Mouse (Mus musculus) left cerebral cortex, postnatal 25 days (tissue): Measurements from ENCODE around the gene Olfr304. TPM values are rescaled to one million over a fixed set of nuclear protein-coding genes. Genes with fewer than 3 reads are reported as not detected.
"Not testable (repeated sequence)": the region's sequence is repeated elsewhere in the genome, so short reads cannot be mapped to it uniquely, and the experiment has no call there.

ENCODE experiments used
- DNase-seq, 2 experiments: peaks; one replicate each; pipeline ENCODE4 v3.0.0; 2022; ENCODE audit warnings: low spot score in 2 of 2, mixed read lengths in 1 of 2
- intact Hi-C: fragments of 180-260 bp; cut with DNase I; formaldehyde crosslinking; loops from one replicate; pipeline ENCODE4 v1.15.1; 2025
- total RNA-seq, 2 experiments: library from RNA; stranded (reverse); gene quantifications; 2 replicates each; pipeline ENCODE4 v1.2.3; 2021

Gene Olfr304
- total RNA-seq, result not detected

GRCm38 (mm10) chr7:86386558-86386957, at the start of gene Olfr304:
Gene Olfr304, minus strand, starts transcription at chr7:86386658.
- intact Hi-C loops, result no loop called here
- DNase-seq, result no peak

DNA sequence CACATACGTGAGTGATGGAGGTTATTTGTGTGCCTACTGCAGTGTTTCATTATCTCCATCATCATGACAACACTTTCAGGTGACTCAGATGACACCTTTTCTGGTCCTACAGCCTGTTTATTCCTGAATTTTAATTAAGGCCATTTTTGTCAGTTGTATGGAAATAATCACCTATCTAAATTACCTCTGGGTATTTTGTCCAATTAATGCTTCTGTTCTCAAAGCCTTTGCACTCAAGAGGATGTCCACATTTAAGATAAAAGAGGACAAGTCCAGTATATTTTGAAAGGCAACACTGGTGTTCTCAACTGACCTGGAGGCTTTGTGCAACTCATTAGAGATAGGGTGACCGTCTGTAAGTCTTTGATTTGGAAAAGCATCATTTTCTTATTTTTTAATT, 17.1 kb upstream of the Olfr304 start, which contains the start of gene Olfr301:
Gene Olfr301, plus strand, starts transcription at position 301 of the 400 bp plus-strand sequence.
- no peak for DNase-seq
- intact Hi-C loops, result no loop called here

DNA sequence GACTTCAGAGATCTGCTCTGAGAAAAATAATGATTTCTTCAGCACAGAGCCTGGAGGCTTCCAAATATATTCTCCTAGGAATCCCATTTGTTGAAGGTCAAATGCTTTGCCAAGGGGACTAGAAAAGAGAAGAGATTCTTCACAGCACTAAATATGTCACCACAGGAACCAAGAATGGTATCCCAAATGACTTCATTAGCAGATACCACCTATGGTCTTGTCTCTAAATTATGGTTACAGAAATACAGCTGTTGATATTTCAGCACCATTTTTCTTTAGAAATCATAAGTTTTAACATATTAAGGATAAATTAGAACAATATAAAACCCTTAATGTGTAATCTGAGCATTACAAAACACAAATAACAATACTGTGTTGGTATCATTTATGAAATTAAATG, 11.2 kb upstream of the Olfr304 start, which contains the start of gene Olfr303:
Gene Olfr303, minus strand, starts transcription at position 101 of the 400 bp plus-strand sequence.
- intact Hi-C loops, result loop anchor here (10.0 kb wide), 1 partner anchor 57 kb away; the partner anchor contains the start of gene Olfr299
- no peak for DNase-seq

DNA sequence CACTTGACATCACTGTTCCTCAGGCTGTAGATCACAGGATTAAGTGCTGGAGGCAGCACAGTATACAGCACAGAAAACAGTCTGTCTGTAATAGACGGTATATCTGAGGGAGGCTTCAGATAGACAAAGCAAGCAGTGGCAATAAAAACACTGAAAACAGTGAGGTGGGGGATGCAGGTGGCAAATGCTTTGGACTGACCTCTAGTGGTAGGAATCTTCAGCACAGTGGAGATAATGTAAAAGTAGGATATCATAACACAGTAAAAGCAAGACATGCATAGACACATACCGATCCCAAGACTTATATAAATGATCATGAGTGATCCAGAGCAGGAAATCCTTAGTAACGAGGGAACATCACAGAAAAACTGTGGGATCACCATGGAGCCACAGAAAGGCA, 689 bp downstream of the Olfr304 start:
- intact Hi-C loops, result no loop called here

DNA sequence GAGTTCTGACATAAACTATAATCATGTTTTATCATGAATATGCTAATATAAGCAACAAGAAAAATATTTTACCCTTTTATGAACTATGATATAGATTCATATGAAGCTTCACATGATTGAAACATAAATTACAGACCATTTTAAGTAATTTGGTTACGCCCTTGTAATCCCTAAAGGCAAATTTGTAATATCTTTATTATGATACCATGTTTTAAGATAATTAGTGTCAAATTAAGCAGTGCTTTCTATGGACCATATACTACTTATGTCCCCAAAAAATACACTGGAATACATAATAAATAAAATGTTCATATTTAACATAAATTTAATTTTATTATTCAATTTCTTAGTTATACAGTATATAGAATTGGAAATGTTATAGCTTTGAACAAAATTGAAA, 19.6 kb downstream of the Olfr304 start, which contains the start of gene Olfr305:
Gene Olfr305, minus strand, starts transcription at position 101 of the 400 bp plus-strand sequence.
- intact Hi-C loops, result no loop called here
- DNase-seq, result no peak

More for the DNA sequence above, 689 bp downstream of the Olfr304 start:
- DNase-seq, result no peak

- intact Hi-C loops, DNase-seq: not testable (repeated sequence)
These were observed 40.2 kb downstream of the Olfr304 start for GRCm38 (mm10) chr7:86346296-86346695.

DNA sequence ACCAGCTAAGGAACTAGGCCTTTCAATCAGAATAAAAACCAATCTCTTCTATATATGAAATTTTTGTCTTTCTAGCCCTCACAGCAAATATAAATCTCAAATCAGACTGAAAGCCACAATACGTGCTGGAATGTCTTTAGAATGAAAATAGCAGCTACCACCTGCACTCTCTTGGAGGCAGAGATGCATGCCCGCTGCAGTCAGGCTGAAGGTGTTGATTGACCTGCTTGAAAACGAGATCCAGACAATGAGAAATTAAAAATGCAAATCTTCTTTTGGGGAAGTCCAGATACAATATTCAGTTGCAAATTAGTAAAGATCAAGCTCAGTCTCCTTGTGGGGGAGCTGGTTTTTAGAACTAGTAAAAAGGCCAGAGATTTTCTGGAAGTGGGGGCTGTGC, 42.2 kb downstream of the Olfr304 start:
- DNase-seq, result no peak
- intact Hi-C loops, result no loop called here

GRCm38 (mm10) chr7:86342881-86343565, 43.4 kb downstream of the Olfr304 start:
- intact Hi-C loops, result no loop called here
- DNase-seq, result no peak

GRCm38 (mm10) chr7:86337486-86337885, 49.0 kb downstream of the Olfr304 start, which contains the start of gene Olfr307:
Gene Olfr307, minus strand, starts transcription at chr7:86337586.
- intact Hi-C loops, result no loop called here
- no peak for DNase-seq

Other genes with a start within 250 kb of the Olfr304 start
- gene Vmn2r75, start 214.9 kb downstream of the Olfr304 start, total RNA-seq, result not detected
- gene Vmn2r76, start 140.3 kb downstream of the Olfr304 start, total RNA-seq, result not detected
- gene Olfr310, start 109.5 kb downstream of the Olfr304 start, total RNA-seq, result not detected
- not detected for gene Olfr309, start 73.0 kb downstream of the Olfr304 start, total RNA-seq
- not detected for gene Olfr308, start 61.0 kb downstream of the Olfr304 start, total RNA-seq
- gene Olfr307, start 49.1 kb downstream of the Olfr304 start, total RNA-seq, result not detected
- not detected for gene Olfr305, start 19.7 kb downstream of the Olfr304 start, total RNA-seq
- gene Olfr303, start 11.1 kb upstream of the Olfr304 start, total RNA-seq, result not detected
- not detected for gene Olfr301, start 17.2 kb upstream of the Olfr304 start, total RNA-seq
- not detected for gene Olfr299, start 73.3 kb upstream of the Olfr304 start, total RNA-seq
- not detected for gene Olfr298, start 105.8 kb upstream of the Olfr304 start, total RNA-seq
- gene Olfr297, start 133.3 kb upstream of the Olfr304 start, total RNA-seq, result not detected
- gene Olfr295, start 197.2 kb upstream of the Olfr304 start, total RNA-seq, result not detected
- not detected for gene Olfr294, start 230.0 kb upstream of the Olfr304 start, total RNA-seq